Mouse (Mus musculus): ENCODE measurements around the gene Dnajc12.

DNA sequence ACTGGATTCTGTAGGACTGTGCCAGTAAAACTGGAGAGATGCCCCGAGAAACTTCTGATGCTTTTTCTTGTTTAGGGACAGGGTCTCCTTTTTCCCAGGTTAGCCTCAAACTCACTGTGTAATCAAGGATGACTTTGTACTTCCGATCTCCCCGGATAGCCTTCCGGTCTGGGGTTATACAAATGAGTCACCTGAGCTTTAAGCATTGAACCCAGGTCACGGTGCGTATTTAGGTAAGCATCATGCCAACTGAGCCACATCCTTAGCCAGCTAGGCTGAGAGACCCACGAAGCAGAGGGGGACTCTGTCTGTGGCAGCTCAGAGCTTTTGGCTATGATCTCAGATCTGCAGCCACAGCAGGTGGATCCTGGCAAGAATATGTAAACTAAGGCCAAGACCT lies 31.6 kb upstream of the Dnajc12 start:
- no peak for TF ChIP-seq EP300 (IDR thresholded peaks at IDR 0.05; ENCODE audit: low read depth)
- no peak for TF ChIP-seq CTCF (IDR thresholded peaks at IDR 0.05; ENCODE audit: low read depth)
